Mouse (Mus musculus) kidney, embryonic 14.5 days (tissue): ENCODE data around the gene Sec24b. TPM values are rescaled to one million over a fixed set of nuclear protein-coding genes. Genes with fewer than 3 reads are reported as not detected.

Source experiments
- ATAC-seq: fragments of 200-750 bp; cut with Nextera tagmentation; 2 replicates; pipeline ENCODE4 v1.8.0; 2017; ENCODE audit warnings: moderate number of reproducible peaks, mild to moderate bottlenecking, moderate TSS enrichment, moderate library complexity; ENCODE audit not compliant: low FRiP score, low TSS enrichment
- H3K27ac ChIP-seq: fragments of 300-500 bp; sonication (generic); 2 replicates; pipeline ENCODE4 v1.5.1; 2014; ENCODE audit warnings: low read depth, mild to moderate bottlenecking, low read length, moderate library complexity, mixed read lengths
- H3K27me3 ChIP-seq: fragments of 300-500 bp; sonication (generic); 2 replicates; pipeline ENCODE4 v1.6.1; 2014; ENCODE audit warnings: mild to moderate bottlenecking, low read length; ENCODE audit not compliant: control insufficient read depth, insufficient read depth
- H3K36me3 ChIP-seq: fragments of 300-500 bp; sonication (generic); 2 replicates; pipeline ENCODE4 v1.6.1; 2014; ENCODE audit warnings: low read length, mixed read lengths; ENCODE audit not compliant: control insufficient read depth, insufficient read depth
- H3K4me1 ChIP-seq: fragments of 300-500 bp; sonication (generic); 2 replicates; pipeline ENCODE4 v1.6.1; 2014; ENCODE audit warnings: low read length, mixed read lengths; ENCODE audit not compliant: control insufficient read depth, insufficient read depth
- H3K4me2 ChIP-seq: fragments of 300-500 bp; sonication (generic); replicated peaks from 2 replicates; pipeline ENCODE4 v1.6.1; 2014; ENCODE audit warnings: low read depth, mild to moderate bottlenecking, low read length
- H3K4me3 ChIP-seq: fragments of 300-500 bp; sonication (generic); 2 replicates; pipeline ENCODE4 v1.5.1; 2014; ENCODE audit warnings: mild to moderate bottlenecking, low read length
- H3K9ac ChIP-seq: fragments of 300-500 bp; sonication (generic); 2 replicates; pipeline ENCODE4 v1.6.1; 2014; ENCODE audit warnings: low read depth, mild to moderate bottlenecking, low read length, moderate library complexity
- H3K9me3 ChIP-seq: fragments of 300-500 bp; sonication (generic); 2 replicates; pipeline ENCODE4 v1.6.1; 2016; ENCODE audit warnings: low read length; ENCODE audit not compliant: control insufficient read depth
- WGBS: fragments of 180-500 bp; shearing (Covaris S2); extraction: QIAGEN DNeasy Blood & Tissue Kit; methylation state at CpG from one replicate; pipeline ENCODE4 v1.1.7; 2014; 5-methylcytosine and 5-hydroxymethylcytosine counted together
- polyA plus RNA-seq: library from polyadenylated mRNA; unstranded; fragments of >200 nt; fragmentation: Nextera tagmentation; extraction: Ambion mirVana; gene quantifications from 2 replicates; pipeline ENCODE4 v1.2.1, GENCODE M21; 2014

The Sec24b gene
- polyA plus RNA-seq, 1 experiment from 2014 or later, result 40.4 TPM

DNA sequence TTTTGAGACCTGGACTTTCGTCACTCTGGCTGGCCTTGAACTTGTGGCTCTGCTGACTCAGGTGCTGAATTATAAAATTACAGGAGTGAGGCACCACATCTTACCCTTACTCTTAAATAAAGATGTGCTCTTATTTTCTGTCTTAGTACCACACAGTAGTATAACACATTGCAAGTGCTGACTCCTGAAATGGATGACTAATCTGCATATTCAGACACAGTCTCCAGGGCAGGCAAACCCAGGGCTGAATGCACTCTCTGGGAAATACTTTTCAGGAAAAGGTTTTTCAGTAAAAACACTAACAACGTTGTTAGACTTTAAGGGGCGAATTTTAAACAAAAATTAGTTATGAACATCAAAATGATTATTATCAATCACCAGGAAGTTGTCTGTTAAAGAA, 64.0 kb downstream of the Sec24b start:
- Histone ChIP-seq H3K4me2 (no peak overlapping the region), H3K4me1 (no peaks in the 10 kb centered on the region), H3K9me3 (no peaks in the 10 kb centered on the region), H3K27me3 (no peaks in the 10 kb centered on the region), H3K36me3 (peaks cover 87% of the 10 kb centered on the region), H3K9ac (no peak overlapping the region), H3K27ac (no peak overlapping the region), H3K4me3 (no peak overlapping the region)
- no peak for ATAC-seq
- WGBS, result 81% methylated on average over 3 of the region's 3 CpGs

- no peak overlapping the region for H3K27ac ChIP-seq
- no peaks in the 10 kb centered on the region for H3K4me1 ChIP-seq
- 96% methylated on average over 13 of the region's 13 CpGs for WGBS
- no peak overlapping the region for H3K9ac ChIP-seq
- H3K36me3 ChIP-seq, result peaks cover 92% of the 10 kb centered on the region
- H3K4me2 ChIP-seq, result no peak overlapping the region
- H3K9me3 ChIP-seq, result no peaks in the 10 kb centered on the region
- no peak overlapping the region for H3K4me3 ChIP-seq
- ATAC-seq, result no peak
- no peaks in the 10 kb centered on the region for H3K27me3 ChIP-seq
Measured at GRCm38 (mm10) chr3:129987297-129987696, 74.1 kb downstream of the Sec24b start.

DNA sequence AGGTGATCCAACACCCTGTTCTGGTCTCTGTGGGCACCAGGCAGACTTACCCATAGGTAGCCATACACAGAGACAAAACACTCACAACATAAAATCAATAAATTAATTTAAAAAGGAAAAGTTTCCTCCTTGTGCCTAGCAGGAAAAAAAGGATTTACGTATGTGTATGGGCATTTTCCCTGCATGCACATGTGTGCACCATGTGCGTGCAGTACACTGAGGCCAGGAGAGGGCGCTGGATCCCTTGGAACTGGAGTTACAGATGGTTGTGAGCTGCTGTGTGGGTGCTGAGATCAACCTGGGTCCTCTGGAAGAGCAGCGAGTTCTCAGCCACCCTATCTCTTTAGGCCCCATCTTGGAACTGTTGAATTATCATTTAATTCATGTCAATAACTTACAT, 76.0 kb downstream of the Sec24b start:
- no peaks in the 10 kb centered on the region for H3K4me1 ChIP-seq
- WGBS, result 92% methylated on average over 4 of the region's 4 CpGs
- H3K9ac ChIP-seq, result no peak overlapping the region
- no peak overlapping the region for H3K4me3 ChIP-seq
- H3K27me3 ChIP-seq, result no peaks in the 10 kb centered on the region
- no peaks in the 10 kb centered on the region for H3K9me3 ChIP-seq
- peaks cover 83% of the 10 kb centered on the region for H3K36me3 ChIP-seq
- H3K27ac ChIP-seq, result no peak overlapping the region
- ATAC-seq, result no peak
- H3K4me2 ChIP-seq, result no peak overlapping the region

- no peaks in the 10 kb centered on the region for H3K4me1 ChIP-seq
- H3K36me3 ChIP-seq, result peaks cover 78% of the 10 kb centered on the region
- no peak overlapping the region for H3K27ac ChIP-seq
- H3K27me3 ChIP-seq, result no peaks in the 10 kb centered on the region
- H3K9me3 ChIP-seq, result no peaks in the 10 kb centered on the region
- WGBS, result 98% methylated on average over 5 of the region's 5 CpGs
- H3K4me2 ChIP-seq, result no peak overlapping the region
- ATAC-seq, result no peak
- H3K9ac ChIP-seq, result no peak overlapping the region
- H3K4me3 ChIP-seq, result no peak overlapping the region
Measured at GRCm38 (mm10) chr3:129984797-129985196, 76.6 kb downstream of the Sec24b start.

DNA sequence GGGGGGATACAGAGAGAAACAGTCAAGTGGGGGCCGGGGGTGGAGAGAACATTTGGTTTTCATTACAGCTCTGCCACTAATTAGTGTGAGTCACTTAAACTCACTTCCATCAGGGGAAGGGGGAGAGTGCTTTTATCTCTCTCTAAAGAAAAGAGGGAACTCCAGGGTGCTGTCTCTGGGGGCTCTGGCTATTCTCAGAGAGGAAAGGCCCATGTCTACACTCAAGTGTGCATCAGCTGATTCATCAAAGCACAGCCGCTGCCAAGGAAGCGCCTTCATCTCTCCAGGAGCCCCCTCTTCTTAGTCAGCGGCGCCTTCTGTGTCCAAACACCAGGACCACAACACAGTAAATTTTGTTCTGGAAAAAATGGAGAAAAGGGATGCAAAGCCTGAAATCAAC, 79.1 kb downstream of the Sec24b start:
- Histone ChIP-seq H3K9ac (no peak overlapping the region), H3K27me3 (no peaks in the 10 kb centered on the region), H3K9me3 (no peaks in the 10 kb centered on the region), H3K4me1 (no peaks in the 10 kb centered on the region), H3K27ac (no peak overlapping the region), H3K36me3 (peaks cover 52% of the 10 kb centered on the region), H3K4me2 (no peak overlapping the region), H3K4me3 (no peak overlapping the region)
- no peak for ATAC-seq
- WGBS, result 64% methylated on average over 5 of the region's 5 CpGs

DNA sequence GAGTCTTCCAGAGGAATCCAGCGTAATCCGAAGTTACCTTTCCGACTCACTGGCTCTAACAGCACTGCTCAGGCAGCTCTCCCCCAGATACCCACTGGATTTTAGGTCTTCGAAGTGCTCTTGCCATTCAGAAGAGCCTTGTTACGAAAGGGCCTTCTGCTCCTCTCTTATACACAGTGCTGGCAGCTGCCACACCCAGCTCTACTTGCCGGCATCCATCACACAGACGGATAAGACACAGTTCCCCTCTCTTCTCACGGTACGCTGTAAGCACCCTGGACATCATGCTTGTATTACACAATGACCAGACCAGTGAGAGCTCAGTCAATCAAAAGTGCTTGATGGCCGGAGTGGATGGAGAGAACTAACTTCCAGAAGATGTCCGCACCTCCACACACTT, 79.6 kb downstream of the Sec24b start:
- Histone ChIP-seq H3K27me3 (no peaks in the 10 kb centered on the region), H3K27ac (no peak overlapping the region), H3K4me2 (no peak overlapping the region), H3K4me1 (no peaks in the 10 kb centered on the region), H3K9me3 (no peaks in the 10 kb centered on the region), H3K9ac (no peak overlapping the region), H3K4me3 (no peak overlapping the region), H3K36me3 (peaks cover 47% of the 10 kb centered on the region)
- ATAC-seq, result no peak
- WGBS, result 88% methylated on average over 11 of the region's 11 CpGs

DNA sequence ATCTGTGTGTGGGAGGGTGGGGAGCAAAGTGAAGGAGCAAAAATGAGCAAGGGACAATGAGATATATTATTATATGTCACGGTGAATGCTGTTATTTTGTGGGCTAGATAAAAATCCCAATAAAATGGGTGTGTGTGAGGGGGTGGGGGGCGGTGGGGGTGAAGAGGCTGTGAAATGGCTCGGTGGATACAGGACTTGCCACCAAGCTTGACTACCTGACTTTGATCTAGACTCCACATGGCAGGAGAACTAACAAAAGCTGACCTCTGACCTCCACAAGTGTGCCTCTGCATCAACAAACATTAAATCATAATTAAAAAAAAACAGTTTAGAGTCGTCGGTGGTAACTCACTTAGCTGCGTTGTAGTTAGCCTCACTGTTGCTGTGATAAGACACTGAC, 81.8 kb downstream of the Sec24b start:
- Histone ChIP-seq H3K27me3 (no peaks in the 10 kb centered on the region), H3K9ac (no peak overlapping the region), H3K36me3 (peaks cover 27% of the 10 kb centered on the region), H3K27ac (no peak overlapping the region), H3K9me3 (no peaks in the 10 kb centered on the region), H3K4me3 (no peak overlapping the region), H3K4me2 (no peak overlapping the region), H3K4me1 (no peaks in the 10 kb centered on the region)
- ATAC-seq, result peak; percentile 39; the same call in 1 of the 2 replicates
- 25% methylated on average over 6 of the region's 6 CpGs for WGBS

GRCm38 (mm10) chr3:129978716-129979115, 82.6 kb downstream of the Sec24b start:
- no peak overlapping the region for H3K4me3 ChIP-seq
- peaks cover 21% of the 10 kb centered on the region for H3K36me3 ChIP-seq
- no peaks in the 10 kb centered on the region for H3K4me1 ChIP-seq
- H3K27ac ChIP-seq, result no peak overlapping the region
- WGBS, result 80% methylated on average over 9 of the region's 9 CpGs
- no peak overlapping the region for H3K9ac ChIP-seq
- ATAC-seq, result no peak
- no peaks in the 10 kb centered on the region for H3K9me3 ChIP-seq
- no peak overlapping the region for H3K4me2 ChIP-seq
- no peaks in the 10 kb centered on the region for H3K27me3 ChIP-seq

- no peak overlapping the region for H3K4me3 ChIP-seq
- no peak overlapping the region for H3K27ac ChIP-seq
- H3K9ac ChIP-seq, result no peak overlapping the region
- no peaks in the 10 kb centered on the region for H3K4me1 ChIP-seq
- no peaks in the 10 kb centered on the region; the same call in 1 of the 2 replicates for H3K36me3 ChIP-seq
- H3K4me2 ChIP-seq, result no peak overlapping the region
- ATAC-seq, result no peak
- no peaks in the 10 kb centered on the region for H3K9me3 ChIP-seq
- no peaks in the 10 kb centered on the region for H3K27me3 ChIP-seq
- 93% methylated on average over 5 of the region's 5 CpGs for WGBS
Measured at GRCm38 (mm10) chr3:129976317-129976716, 85.0 kb downstream of the Sec24b start.
